In genomic region chr8:70760350-70760749, GRCm38 (mm10) we compare ENCODE assay signal across 1 mouse cellular context.
TF ChIP-seq lines count a peak whose summit lies in the region.

No protein-coding gene starts in this region.

TF ChIP-seq in CH12.LX, 34 proteins besides CTCF, POLR2A, EP300 and RAD21:
- TF ChIP-seq MEF2A (IDR thresholded peaks at IDR 0.05; ENCODE audit: borderline replicate concordance, low read depth, low read length) (no peak), USF1 (IDR thresholded peaks at IDR 0.05; ENCODE audit: low read depth, low read length) (no peak), ZC3H11A (IDR thresholded peaks at IDR 0.05; ENCODE audit: low read depth, low read length) (no peak), POLR2AphosphoS2 (IDR thresholded peaks at IDR 0.05; ENCODE audit: low read depth, low read length) (no peak), USF2 (conservative IDR thresholded peaks at IDR 0.05; ENCODE audit: low read depth, low read length) (no peak)
